Mouse (Mus musculus) testis, adult 10 weeks (tissue): ENCODE data around the gene Endov. TPM values are rescaled to one million over a fixed set of nuclear protein-coding genes. Genes with fewer than 3 reads are reported as not detected.

Experiments
- polyA plus RNA-seq: library from polyadenylated mRNA; stranded (reverse); fragments of 350-450 nt; fragmentation: Illumina TruSeq; extraction: RNeasy Lipid Tissue Mini Kit (QIAGEN cat#74804); gene quantifications from one replicate; pipeline ENCODE4 v1.2.3, GENCODE M21; 2014; ENCODE audit warnings: low read depth, low replicate concordance

The Endov gene
- polyA plus RNA-seq, result 0.43 TPM

GRCm38 (mm10) chr11:119490861-119491689 lies at the start of gene Endov:
Endov (plus strand) TSS chr11:119491347.

GRCm38 (mm10) chr11:119547183-119547921 lies 56.2 kb downstream of the Endov start, which contains the start of gene Nptx1:
Nptx1 (minus strand) TSS chr11:119547753.

Other genes with a start within 250 kb of the Endov start
- 0.42 TPM for gene Gaa, start 223.5 kb upstream of the Endov start, polyA plus RNA-seq
- 62.1 TPM for gene Eif4a3, start 191.3 kb upstream of the Endov start, polyA plus RNA-seq
- not detected for gene Card14, start 183.6 kb upstream of the Endov start, polyA plus RNA-seq
- gene Sgsh, start 135.8 kb upstream of the Endov start, polyA plus RNA-seq, result 1.6 TPM
- gene Slc26a11, start 135.8 kb upstream of the Endov start, polyA plus RNA-seq, result 1.1 TPM
- 7.4 TPM for gene Rnf213, start 98.2 kb upstream of the Endov start, polyA plus RNA-seq
- gene Nptx1, start 56.4 kb downstream of the Endov start, polyA plus RNA-seq, result 0.07 TPM
- 4.4 TPM for gene Rptor, start 111.6 kb downstream of the Endov start, polyA plus RNA-seq